Mouse (Mus musculus) layer of hippocampus, adult 6 months (tissue): ENCODE data around the gene Pacsin3. TPM values are rescaled to one million over a fixed set of nuclear protein-coding genes. Genes with fewer than 3 reads are reported as not detected.

Experiments used
- long read RNA-seq, 2 experiments: library from polyadenylated mRNA; unstranded; transcript quantifications; one replicate each; pipeline ENCODE4 v2.0.0; 2019 to 2020
- polyA plus RNA-seq: library from polyadenylated mRNA; unstranded; fragments of <200 nt; fragmentation: Nextera tagmentation; gene quantifications from 2 replicates; pipeline ENCODE4 v1.2.3, GENCODE M21; 2021

Gene Pacsin3
- polyA plus RNA-seq = 18.7 and 21.9 TPM in 2 replicates
- long read RNA-seq, experiment 1, transcript Pacsin3-201 (11 exons, 1,862 nt) = major isoform, 12 of 47 reads
- long read RNA-seq, experiment 1, partial matches to known transcripts = 6 of 47 reads
- long read RNA-seq, experiment 1, other reads (novel, unspliced or antisense) = 22 of 47 reads
- long read RNA-seq, experiment 2, transcript Pacsin3-201 (11 exons, 1,862 nt) = major isoform, 44 of 138 reads
- long read RNA-seq, experiment 2, transcript Pacsin3-215 (11 exons, 1,859 nt) = minor isoform, 14 of 138 reads
- long read RNA-seq, experiment 2, partial matches to known transcripts = 3 of 138 reads
- long read RNA-seq, experiment 2, other reads (novel, unspliced or antisense) = 70 of 138 reads

DNA sequence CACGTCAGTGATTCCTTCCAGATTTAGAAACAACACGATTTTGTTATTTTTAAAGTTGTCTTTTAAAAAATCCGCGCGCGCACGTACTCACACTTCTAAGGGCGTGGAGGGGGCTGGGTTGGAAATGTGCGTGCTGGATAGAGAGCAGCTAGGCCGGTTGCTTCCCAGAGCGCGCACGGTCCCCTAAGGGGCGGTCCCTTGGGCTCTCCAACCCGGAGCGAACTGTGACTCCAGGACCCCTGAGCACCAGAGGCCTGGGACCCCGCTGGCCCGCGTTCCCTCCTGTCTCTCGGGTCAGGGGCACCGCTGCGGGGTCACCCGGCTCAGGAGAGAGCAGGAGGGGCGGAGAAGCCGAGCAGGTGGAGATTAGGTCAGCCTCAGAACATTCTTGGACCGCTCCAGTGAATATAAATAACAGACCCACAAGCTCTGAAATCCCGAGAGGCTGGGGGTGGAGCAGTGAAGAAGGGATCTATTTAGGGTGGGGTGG is at the start of gene Pacsin3:
Gene Pacsin3 (plus strand): TSS at position 294 of the 490 bp plus-strand sequence.

DNA sequence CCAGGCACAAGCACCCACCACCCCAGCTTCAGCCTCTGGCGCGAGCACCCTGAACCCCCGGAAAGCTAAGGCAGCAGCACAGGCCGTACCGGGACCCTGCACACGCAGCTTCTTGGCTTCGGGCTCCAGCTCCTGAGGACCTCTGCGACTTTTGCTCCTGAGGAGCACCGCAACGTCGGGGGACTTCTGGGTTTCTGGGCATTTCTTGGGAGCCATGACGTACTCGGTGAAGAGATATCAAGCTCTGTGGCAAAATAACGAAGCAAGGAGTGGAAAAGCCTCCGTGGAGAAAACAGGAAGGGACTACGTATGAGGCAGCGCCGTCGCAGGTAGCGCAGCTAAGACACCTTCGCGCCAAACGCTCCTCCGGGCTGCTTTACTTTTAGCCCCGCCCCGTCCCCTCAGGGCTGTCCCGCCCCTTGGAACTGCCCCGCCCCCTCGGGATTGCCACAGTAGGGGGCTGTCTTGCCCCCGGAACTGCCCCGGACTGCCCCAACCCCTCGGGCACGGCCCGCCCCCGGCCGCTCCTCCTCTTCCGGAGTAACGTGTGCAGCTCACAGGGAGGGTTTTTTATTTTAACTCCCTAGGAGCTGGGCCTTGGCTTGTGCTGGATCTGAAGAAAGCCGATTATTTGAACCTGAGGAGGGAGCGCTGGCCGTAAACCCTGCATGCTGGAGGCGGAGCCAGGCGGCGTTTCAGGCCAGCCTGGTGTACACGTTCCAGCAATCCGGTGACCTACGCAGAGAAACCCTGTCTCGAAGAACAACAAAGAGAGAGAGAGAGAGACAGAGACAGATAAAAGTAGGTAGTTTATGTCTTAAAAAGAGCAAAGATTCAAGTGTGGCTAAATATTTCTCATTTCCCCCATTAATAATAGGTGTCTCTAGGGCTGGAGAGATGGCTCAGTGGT is 18.9 kb upstream of the Pacsin3 start, which contains the start of gene Ddb2:
Gene Ddb2 (minus strand): TSS at position 382 of the 910 bp plus-strand sequence.

DNA sequence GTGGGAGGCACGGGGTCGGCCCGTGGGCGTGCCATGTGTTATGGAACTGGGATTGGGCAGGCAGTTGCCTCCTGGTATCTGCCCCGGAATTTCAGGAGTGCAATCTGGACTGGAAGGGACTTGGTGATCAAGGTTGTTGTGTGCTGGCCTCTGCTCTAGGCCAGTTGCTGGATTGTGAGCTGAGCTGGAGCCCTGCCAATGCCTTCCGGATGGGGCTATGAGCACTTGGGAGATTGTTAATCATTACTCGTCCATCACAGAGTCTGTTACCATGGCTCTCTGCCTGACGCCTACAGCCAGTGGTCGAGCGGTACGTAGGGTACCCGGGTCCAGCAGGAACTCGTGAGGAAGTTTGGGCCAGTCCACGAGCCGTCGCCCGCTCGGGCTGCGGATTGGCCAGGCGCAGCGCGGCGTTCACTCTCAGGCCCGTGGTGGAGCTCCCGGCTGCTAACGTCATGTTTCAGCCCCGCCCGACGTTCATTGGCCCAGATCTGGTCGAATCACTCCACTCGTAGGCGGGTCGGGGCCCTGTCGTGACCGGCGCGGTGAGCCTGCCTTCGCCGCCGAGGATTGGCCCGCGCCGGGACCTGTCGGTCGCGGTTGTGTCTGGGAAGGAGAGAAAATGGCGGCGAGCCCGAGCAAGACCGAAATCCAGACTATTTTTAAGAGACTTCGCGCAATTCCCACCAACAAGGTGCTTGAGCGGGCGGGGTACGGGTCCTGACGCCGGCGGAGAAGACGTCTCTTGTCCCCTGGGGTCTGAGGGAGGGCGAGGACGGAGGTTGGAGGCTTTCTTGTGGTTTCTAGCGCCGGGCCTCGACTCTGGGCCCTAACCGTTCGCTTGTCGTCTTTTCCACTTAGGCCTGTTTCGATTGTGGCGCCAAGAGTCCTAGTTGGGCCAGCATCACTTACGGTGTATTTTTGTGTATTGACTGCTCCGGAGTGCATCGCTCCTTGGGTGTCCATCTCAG is 9.2 kb downstream of the Pacsin3 start, which contains the start of gene Arfgap2:
Gene Arfgap2 (plus strand): TSS at position 264 of the 971 bp plus-strand sequence.

Other genes with a start within 250 kb of the Pacsin3 start
- 1.6 and 2.0 TPM in 2 replicates for gene Rapsn, start 220.3 kb upstream of the Pacsin3 start, polyA plus RNA-seq
- gene Psmc3, start 201.9 kb upstream of the Pacsin3 start, polyA plus RNA-seq = 260 and 264 TPM in 2 replicates
- 9.4 and 12.4 TPM in 2 replicates for gene Slc39a13, start 185.5 kb upstream of the Pacsin3 start, polyA plus RNA-seq
- gene Spi1, start 173.6 kb upstream of the Pacsin3 start, polyA plus RNA-seq = 9.5 and 10.5 TPM in 2 replicates
- not detected in 2 replicates for gene Mybpc3, start 137.8 kb upstream of the Pacsin3 start, polyA plus RNA-seq
- 38.4 and 54.1 TPM in 2 replicates for gene Madd, start 72.1 kb upstream of the Pacsin3 start, polyA plus RNA-seq
- gene Nr1h3, start 53.1 kb upstream of the Pacsin3 start, polyA plus RNA-seq = 3.4 and 4.1 TPM in 2 replicates
- gene Acp2, start 53.1 kb upstream of the Pacsin3 start, polyA plus RNA-seq = 30.0 and 33.9 TPM in 2 replicates
- 1.9 TPM in 2 replicates for gene Ddb2, start 19.0 kb upstream of the Pacsin3 start, polyA plus RNA-seq
- gene Arfgap2, start 9.0 kb downstream of the Pacsin3 start, polyA plus RNA-seq = 44.2 and 45.4 TPM in 2 replicates
- 182 and 187 TPM in 2 replicates for gene 1110051M20Rik, start 188.8 kb downstream of the Pacsin3 start, polyA plus RNA-seq
- 8.6 and 12.4 TPM in 2 replicates for gene Lrp4, start 201.6 kb downstream of the Pacsin3 start, polyA plus RNA-seq